Mouse (Mus musculus) forebrain, embryonic 11.5 days (tissue): ENCODE data around the gene Becn1. TPM values are rescaled to one million over a fixed set of nuclear protein-coding genes. Genes with fewer than 3 reads are reported as not detected.

Source experiments
- ATAC-seq: fragments of 200-750 bp; cut with Nextera tagmentation; replicated peaks from 2 replicates; pipeline ENCODE4 v1.8.0; 2017; ENCODE audit warnings: moderate TSS enrichment; ENCODE audit not compliant: low FRiP score
- DNase-seq: peaks from one replicate; pipeline ENCODE4 v3.0.0-alpha.2; 2017; ENCODE audit warnings: low spot score
- H3K27ac ChIP-seq: fragments of 300-500 bp; sonication (generic); 2 replicates; pipeline ENCODE4 v1.5.1; 2014; ENCODE audit warnings: low read depth, low read length
- H3K27me3 ChIP-seq: fragments of 300-500 bp; sonication (generic); 2 replicates; pipeline ENCODE4 v1.6.1; 2014; ENCODE audit warnings: mild to moderate bottlenecking, low read length, mixed read lengths; ENCODE audit not compliant: control insufficient read depth, insufficient read depth
- H3K36me3 ChIP-seq: fragments of 300-500 bp; sonication (generic); 2 replicates; pipeline ENCODE4 v1.6.1; 2014; ENCODE audit warnings: mild to moderate bottlenecking, low read length, moderate library complexity, mixed read lengths; ENCODE audit not compliant: control insufficient read depth, insufficient read depth
- H3K4me1 ChIP-seq: fragments of 300-500 bp; sonication (generic); replicated peaks from 2 replicates; pipeline ENCODE4 v1.6.1; 2014; ENCODE audit warnings: low read length, mixed read lengths; ENCODE audit not compliant: control insufficient read depth, insufficient read depth
- H3K4me2 ChIP-seq: fragments of 300-500 bp; sonication (generic); 2 replicates; pipeline ENCODE4 v1.6.1; 2014; ENCODE audit warnings: low read depth, mild to moderate bottlenecking, low read length, moderate library complexity, mixed read lengths; ENCODE audit not compliant: severe bottlenecking
- H3K4me3 ChIP-seq: fragments of 300-500 bp; sonication (generic); 2 replicates; pipeline ENCODE4 v1.5.1; 2014; ENCODE audit warnings: low read depth, low read length
- H3K9ac ChIP-seq: fragments of 300-500 bp; sonication (generic); 2 replicates; pipeline ENCODE4 v1.6.1; 2014; ENCODE audit warnings: low read length
- H3K9me3 ChIP-seq: fragments of 300-500 bp; sonication (generic); 2 replicates; pipeline ENCODE4 v1.6.1; 2016; ENCODE audit warnings: low read length, mixed read lengths; ENCODE audit not compliant: control insufficient read depth
- WGBS: fragments of 180-500 bp; shearing (Covaris S2); extraction: QIAGEN DNeasy Blood & Tissue Kit; methylation state at CpG from one replicate; pipeline ENCODE4 v1.1.7; 2014; 5-methylcytosine and 5-hydroxymethylcytosine counted together
- polyA plus RNA-seq: library from polyadenylated mRNA; unstranded; fragments of >200 nt; fragmentation: Nextera tagmentation; extraction: Ambion mirVana; gene quantifications from 2 replicates; pipeline ENCODE4 v1.2.1, GENCODE M21; 2014

The Becn1 gene
- polyA plus RNA-seq, 1 experiment from 2014 or later = 159 TPM

DNA sequence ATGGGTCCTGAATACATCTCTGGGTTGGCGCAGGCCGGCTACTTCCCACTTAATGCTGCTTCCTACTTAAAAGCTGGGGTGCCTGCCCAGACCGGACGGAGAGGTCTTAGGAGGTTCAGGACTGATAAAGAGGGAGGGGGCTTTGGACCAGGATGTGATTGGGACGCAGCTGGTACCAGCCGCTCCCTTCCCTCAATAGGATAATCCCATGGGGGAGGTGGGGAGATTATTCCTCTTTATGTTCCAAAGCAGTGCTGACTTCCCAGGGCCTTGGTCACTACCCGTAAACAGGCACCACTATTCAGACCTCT, 55.4 kb downstream of the Becn1 start:
- Histone ChIP-seq H3K4me2 (peak overlapping the region; percentile 97), H3K4me1 (peaks cover 4% of the 10 kb centered on the region; the same call in 1 of the 2 replicates), H3K36me3 (no peaks in the 10 kb centered on the region), H3K27ac (no peak overlapping the region), H3K4me3 (peak overlapping the region; percentile 56), H3K9ac (peak overlapping the region; percentile 69), H3K27me3 (peaks cover 15% of the 10 kb centered on the region), H3K9me3 (no peaks in the 10 kb centered on the region)
- ATAC-seq (no peak), DNase-seq (no peak)
- under 1% methylated on average over 7 of the region's 7 CpGs for WGBS

DNA sequence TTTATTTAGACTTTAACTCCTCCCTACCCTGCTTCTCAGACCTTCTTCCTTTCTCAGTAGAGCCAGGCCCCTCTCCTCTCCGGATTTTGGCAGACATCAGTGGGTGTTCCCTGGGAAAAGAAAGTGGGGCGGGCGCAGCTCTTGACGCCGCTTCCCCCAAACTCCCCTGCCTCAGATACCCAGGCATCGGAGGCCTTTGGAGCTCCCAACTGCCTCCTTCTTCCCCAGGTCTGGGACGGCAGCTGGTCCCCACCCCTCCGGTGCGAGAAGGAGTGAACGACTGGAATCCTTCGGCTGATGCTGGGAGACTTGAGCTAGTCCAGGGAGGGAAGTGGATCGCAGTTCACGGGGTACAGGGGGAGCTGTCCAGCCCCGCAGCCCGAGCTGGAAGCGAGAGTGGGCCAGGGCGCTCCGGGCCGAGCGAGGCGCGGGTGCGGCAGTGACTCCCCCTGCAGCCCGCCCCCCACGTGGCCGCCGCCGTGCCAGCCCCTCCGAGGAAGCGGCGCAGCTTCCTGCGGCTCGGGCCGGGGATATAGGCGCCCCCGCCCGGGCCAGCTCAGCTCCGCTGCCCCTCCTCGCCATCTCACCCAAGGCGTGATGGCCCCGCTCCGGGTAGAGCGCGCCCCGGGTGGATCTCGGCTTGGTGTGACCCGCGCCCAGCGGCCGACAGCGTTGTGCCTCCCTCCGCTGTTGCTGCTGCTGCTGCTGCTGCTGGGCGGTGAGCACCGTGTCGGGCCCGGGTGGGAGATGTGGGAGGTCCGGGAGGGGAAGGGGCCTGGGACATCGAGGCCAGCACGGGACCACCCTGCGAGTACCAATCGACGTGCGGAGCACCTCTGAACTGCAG, 56.0 kb downstream of the Becn1 start, which contains the start of gene Ramp2:
Gene Ramp2 (plus strand): TSS at position 174 of the 847 bp plus-strand sequence.
- H3K4me2 ChIP-seq = peak within 1 kb of the TSS; percentile 97
- H3K9ac ChIP-seq = peak within 1 kb of the TSS; percentile 69
- under 1% methylated on average over 60 of the region's 63 CpGs for WGBS
- H3K27me3 ChIP-seq = peaks cover 15% of the 10 kb centered on the region
- no peak within 1 kb of the TSS for H3K27ac ChIP-seq
- H3K36me3 ChIP-seq = no peaks in the 10 kb centered on the region
- ATAC-seq = peak; percentile 70
- peak; percentile 76 for DNase-seq
- peak within 1 kb of the TSS; percentile 56 for H3K4me3 ChIP-seq
- H3K9me3 ChIP-seq = no peaks in the 10 kb centered on the region
- peaks cover 4% of the 10 kb centered on the region; the same call in 1 of the 2 replicates for H3K4me1 ChIP-seq

DNA sequence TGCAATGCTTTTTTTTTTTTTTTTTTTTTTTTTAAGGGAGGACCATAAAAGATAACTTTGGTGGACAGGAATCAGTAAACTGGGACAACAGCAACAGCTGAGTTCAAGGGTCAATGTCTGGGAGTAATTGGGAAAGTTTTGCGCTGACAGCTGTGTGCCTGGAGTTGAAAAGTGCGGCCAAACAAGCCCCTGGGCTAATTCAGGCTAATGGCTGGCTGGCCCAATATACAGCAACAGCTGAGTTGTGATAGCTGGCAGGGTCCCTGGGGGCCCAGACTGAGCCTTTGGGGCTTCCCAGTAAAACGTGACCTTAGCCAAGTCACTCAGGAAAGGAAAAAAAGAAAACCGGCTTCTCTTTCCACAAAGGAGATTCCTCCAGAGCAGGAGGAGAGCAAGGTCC, 57.0 kb downstream of the Becn1 start:
- Histone ChIP-seq H3K9me3 (no peaks in the 10 kb centered on the region), H3K9ac (no peak overlapping the region), H3K4me2 (no peak overlapping the region), H3K36me3 (no peaks in the 10 kb centered on the region), H3K27me3 (peaks cover 15% of the 10 kb centered on the region), H3K4me1 (peaks cover 4% of the 10 kb centered on the region; the same call in 1 of the 2 replicates), H3K27ac (no peak overlapping the region), H3K4me3 (no peak overlapping the region)
- DNase-seq (no peak), ATAC-seq (no peak)
- WGBS = 43% methylated on average over 4 of the region's 4 CpGs

DNA sequence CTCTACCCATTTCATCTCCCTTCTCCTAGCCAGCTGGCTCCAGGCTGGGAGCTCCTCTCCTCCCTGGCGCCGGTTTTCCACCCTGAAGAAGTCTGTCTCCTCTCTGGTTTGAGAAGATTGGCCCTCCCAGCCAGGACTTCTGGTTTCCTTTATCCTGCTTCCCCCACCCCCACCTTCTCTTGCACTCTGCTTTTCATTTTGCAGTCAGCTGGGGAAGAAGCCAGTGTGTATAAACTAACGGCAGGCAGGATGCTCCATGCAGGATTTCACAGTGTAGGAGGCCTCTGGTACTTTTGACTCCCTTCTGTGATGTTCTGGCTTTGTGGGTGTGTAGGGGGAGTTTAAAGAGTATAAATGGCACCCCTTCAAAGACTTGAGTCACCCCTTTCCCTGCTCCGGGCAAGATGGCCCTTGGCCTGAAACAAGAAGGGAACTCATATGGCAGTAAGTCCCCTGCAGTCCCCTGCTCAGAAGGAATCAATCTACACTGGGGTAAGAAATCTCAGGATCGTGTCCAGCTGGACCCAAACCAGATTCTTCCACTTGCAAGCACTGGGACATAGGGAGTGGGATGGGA, 63.9 kb downstream of the Becn1 start:
- no peak overlapping the region for H3K9ac ChIP-seq
- no peak for DNase-seq

DNA sequence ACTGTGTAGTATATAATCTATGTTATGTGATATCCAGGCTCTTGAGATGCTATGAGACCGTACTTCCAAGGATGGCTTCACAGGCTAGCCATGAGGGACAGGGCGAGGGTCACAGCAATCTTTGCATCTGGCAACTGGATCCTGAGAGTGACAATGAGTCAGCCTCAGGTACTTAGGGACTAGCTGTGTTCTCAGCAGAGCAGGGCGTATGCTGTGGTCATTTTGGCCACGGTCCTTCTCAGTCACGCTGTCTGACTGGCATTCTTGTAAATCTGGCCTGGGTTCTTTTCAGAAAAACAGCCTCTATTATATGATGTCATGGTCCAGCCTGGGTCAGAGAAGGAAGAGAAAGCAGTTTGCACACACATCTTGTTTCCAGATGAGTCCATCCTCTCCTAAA, 65.3 kb downstream of the Becn1 start:
- H3K36me3 ChIP-seq = no peaks in the 10 kb centered on the region
- no peaks in the 10 kb centered on the region for H3K27me3 ChIP-seq
- no peak overlapping the region for H3K4me2 ChIP-seq
- 90% methylated on average over 5 of the region's 5 CpGs for WGBS
- H3K4me1 ChIP-seq = no peaks in the 10 kb centered on the region
- no peak overlapping the region for H3K4me3 ChIP-seq
- DNase-seq = no peak
- no peak overlapping the region for H3K9ac ChIP-seq
- no peak overlapping the region for H3K27ac ChIP-seq
- no peaks in the 10 kb centered on the region for H3K9me3 ChIP-seq
- ATAC-seq = no peak

More for the DNA sequence above, 63.9 kb downstream of the Becn1 start:
- ATAC-seq = no peak
- Histone ChIP-seq H3K27me3 (no peaks in the 10 kb centered on the region), H3K9me3 (no peaks in the 10 kb centered on the region), H3K4me1 (no peaks in the 10 kb centered on the region), H3K4me2 (no peak overlapping the region), H3K27ac (no peak overlapping the region), H3K36me3 (no peaks in the 10 kb centered on the region), H3K4me3 (no peak overlapping the region)
- WGBS = 46% methylated on average over 5 of the region's 5 CpGs

Other genes starting within 250 kb of the Becn1 start
- 6.9 and 7.8 TPM in 2 replicates for gene Naglu, start 232.3 kb downstream of the Becn1 start, polyA plus RNA-seq
- 0.19 TPM in 1 of 2 replicates, not detected in the other for gene Hsd17b1, start 223.9 kb downstream of the Becn1 start, polyA plus RNA-seq
- 50.4 and 51.5 TPM in 2 replicates for gene Coasy, start 219.7 kb downstream of the Becn1 start, polyA plus RNA-seq
- gene Mlx, start 215.0 kb downstream of the Becn1 start, polyA plus RNA-seq = 41.8 and 44.3 TPM in 2 replicates
- 74.1 and 79.7 TPM in 2 replicates for gene Psmc3ip, start 206.8 kb downstream of the Becn1 start, polyA plus RNA-seq
- gene Retreg3, start 182.4 kb downstream of the Becn1 start, polyA plus RNA-seq = 11.1 and 12.9 TPM in 2 replicates
- 126 and 132 TPM in 2 replicates for gene Tubg1, start 182.3 kb downstream of the Becn1 start, polyA plus RNA-seq
- 3.9 and 4.5 TPM in 2 replicates for gene Tubg2, start 146.4 kb downstream of the Becn1 start, polyA plus RNA-seq
- 0.35 and 0.55 TPM in 2 replicates for gene Cntnap1, start 131.8 kb downstream of the Becn1 start, polyA plus RNA-seq
- gene Plekhh3, start 130.9 kb downstream of the Becn1 start, polyA plus RNA-seq = 7.9 and 9.1 TPM in 2 replicates
- gene Ccr10, start 126.8 kb downstream of the Becn1 start, polyA plus RNA-seq = 0.17 TPM in 1 of 2 replicates, not detected in the other
- 10.5 and 12.8 TPM in 2 replicates for gene Ezh1, start 75.8 kb downstream of the Becn1 start, polyA plus RNA-seq
- 59.4 and 64.3 TPM in 2 replicates for gene Ramp2, start 56.3 kb downstream of the Becn1 start, polyA plus RNA-seq
- gene Vps25, start 48.6 kb downstream of the Becn1 start, polyA plus RNA-seq = 119 TPM in 2 replicates
- 5.3 and 7.6 TPM in 2 replicates for gene Wnk4, start 41.7 kb downstream of the Becn1 start, polyA plus RNA-seq
- gene Cntd1, start 23.3 kb downstream of the Becn1 start, polyA plus RNA-seq = 1.3 and 2.0 TPM in 2 replicates
- gene Coa3, start 23.2 kb downstream of the Becn1 start, polyA plus RNA-seq = 179 and 181 TPM in 2 replicates
- gene Psme3, start 13.9 kb upstream of the Becn1 start, polyA plus RNA-seq = 189 and 193 TPM in 2 replicates
- gene Aoc2, start 22.8 kb upstream of the Becn1 start, polyA plus RNA-seq = 2.8 and 3.1 TPM in 2 replicates
- gene Aoc3, start 28.3 kb upstream of the Becn1 start, polyA plus RNA-seq = not detected in 2 replicates
- gene G6pc, start 65.3 kb upstream of the Becn1 start, polyA plus RNA-seq = not detected in 2 replicates
- gene Aarsd1, start 115.3 kb upstream of the Becn1 start, polyA plus RNA-seq = 101 and 111 TPM in 2 replicates
- gene Gm27029, start 122.5 kb upstream of the Becn1 start, polyA plus RNA-seq = 8.2 and 9.5 TPM in 2 replicates
- 22.5 and 24.5 TPM in 2 replicates for gene Rundc1, start 122.8 kb upstream of the Becn1 start, polyA plus RNA-seq
- gene Ptges3l, start 123.0 kb upstream of the Becn1 start, polyA plus RNA-seq = 1.6 and 2.7 TPM in 2 replicates
- 370 and 424 TPM in 2 replicates for gene Rpl27, start 140.0 kb upstream of the Becn1 start, polyA plus RNA-seq
- 3.8 and 3.9 TPM in 2 replicates for gene Ifi35, start 146.1 kb upstream of the Becn1 start, polyA plus RNA-seq
- 43.5 and 49.0 TPM in 2 replicates for gene Rnd2, start 162.7 kb upstream of the Becn1 start, polyA plus RNA-seq
- gene Vat1, start 163.9 kb upstream of the Becn1 start, polyA plus RNA-seq = 47.0 and 51.4 TPM in 2 replicates
- 27.8 and 32.1 TPM in 2 replicates for gene Brca1, start 249.7 kb upstream of the Becn1 start, polyA plus RNA-seq
- 96.0 and 97.1 TPM in 2 replicates for gene Nbr1, start 249.9 kb upstream of the Becn1 start, polyA plus RNA-seq